25 mouse cellular contexts compared by ENCODE assay signal in the genomic region with DNA sequence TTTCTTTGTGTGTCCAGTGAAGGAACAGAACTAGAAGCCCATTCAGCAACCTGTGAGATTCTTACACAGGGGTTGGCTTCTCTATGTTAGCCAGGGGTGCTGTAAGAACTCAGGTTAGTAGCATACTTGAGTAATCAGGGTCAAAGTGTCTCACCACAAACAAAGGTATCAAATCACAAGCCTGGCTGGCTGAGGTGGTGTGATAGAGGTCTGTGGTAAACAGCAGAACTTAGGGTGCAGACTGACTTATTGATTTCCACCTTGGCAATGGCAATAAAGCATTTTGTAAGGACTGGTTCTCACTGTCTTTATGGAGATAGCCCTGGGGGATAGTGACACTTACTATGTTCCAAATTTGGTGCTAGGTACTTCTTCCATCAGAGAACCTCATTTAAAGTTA. TPM values are rescaled to one million over a fixed set of nuclear protein-coding genes. Genes with fewer than 3 reads are reported as not detected.
A peak's percentile ranks its signal among the peaks of the same experiment; 100 is the strongest.
DNase-seq lines count a peak whose midpoint lies in the region; ATAC-seq and TF ChIP-seq lines count a peak whose summit lies in the region.
"Had no signal": no experiment of that assay in that cellular context is flagged by ENCODE, and none has a peak within 500 bp of the region (broad histone marks: within the 10 kb centered on the region; RNA-seq: fewer than 3 reads in every experiment).

No protein-coding gene starts in this region.

- no peaks in the 10 kb centered on the region for H3K9me3 ChIP-seq in kidney, embryonic 14.5 days (ENCODE audit: control insufficient read depth, low read length)
- no peaks in the 10 kb centered on the region for H3K9me3 ChIP-seq in liver, embryonic 15.5 days (replicated peaks)
- H3K9me3 ChIP-seq in liver, embryonic 12.5 days (replicated peaks), result no peaks in the 10 kb centered on the region
- no peaks in the 10 kb centered on the region for H3K9me3 ChIP-seq in liver, postnatal 0 days (ENCODE audit: low read length)
- H3K9me3 ChIP-seq: embryonic facial prominence, embryonic 10.5 days; embryonic facial prominence, embryonic 12.5 days; forebrain, embryonic 13.5 days; forebrain, embryonic 15.5 days had no signal

- no peak overlapping the region for H3K4me2 ChIP-seq in kidney, embryonic 14.5 days (replicated peaks; ENCODE audit: low read depth, low read length)
- no peak overlapping the region for H3K4me2 ChIP-seq in liver, embryonic 15.5 days
- no peak overlapping the region for H3K4me2 ChIP-seq in liver, embryonic 12.5 days
- H3K4me2 ChIP-seq in liver, postnatal 0 days (ENCODE audit: low read depth, low read length), result no peak overlapping the region
- H3K4me2 ChIP-seq: embryonic facial prominence, embryonic 12.5 days; forebrain, embryonic 13.5 days; forebrain, embryonic 15.5 days had no signal

- H3K36me3 ChIP-seq in kidney, adult 2 months (ENCODE audit: control insufficient read depth, insufficient read depth, low read length), result no peaks in the 10 kb centered on the region
- H3K36me3 ChIP-seq in kidney, embryonic 14.5 days (ENCODE audit: control insufficient read depth, insufficient read depth, low read length), result no peaks in the 10 kb centered on the region
- no peaks in the 10 kb centered on the region for H3K36me3 ChIP-seq in liver, embryonic 15.5 days (replicated peaks)
- no peaks in the 10 kb centered on the region for H3K36me3 ChIP-seq in liver, embryonic 12.5 days
- no peaks in the 10 kb centered on the region for H3K36me3 ChIP-seq in liver, postnatal 0 days (replicated peaks; ENCODE audit: insufficient read depth, low read length)
- H3K36me3 ChIP-seq: embryonic facial prominence, embryonic 10.5 days; embryonic facial prominence, embryonic 12.5 days; forebrain, embryonic 15.5 days; G1E had no signal

- DNase-seq in kidney, adult 2 months, result peak; percentile 25
- no peak for DNase-seq in liver, postnatal 0 days
- DNase-seq: adrenal gland, adult 8-10 months; adrenal gland, postnatal 14 days; adrenal gland, postnatal 36 days; B cell, adult 2 months; cerebellum, adult 11-12 months; cerebellum, adult 2 months; cerebellum, adult 9-10 months; cerebellum, postnatal 10 days; cerebellum, postnatal 25 days had no signal

- no peak overlapping the region for H3K9ac ChIP-seq in kidney, embryonic 14.5 days (ENCODE audit: low read depth, low read length)
- H3K9ac ChIP-seq in liver, embryonic 15.5 days, result no peak overlapping the region
- no peak overlapping the region for H3K9ac ChIP-seq in liver, embryonic 12.5 days
- H3K9ac ChIP-seq in liver, postnatal 0 days (replicated peaks), result no peak overlapping the region
- H3K9ac ChIP-seq: embryonic facial prominence, embryonic 12.5 days; forebrain, embryonic 13.5 days; forebrain, embryonic 15.5 days had no signal

- TF ChIP-seq POLR2A in kidney, adult 2 months (IDR thresholded peaks at IDR 0.05; ENCODE audit: low read depth, low read length), result no peak

- H3K4me3 ChIP-seq in kidney, adult 2 months (ENCODE audit: insufficient read depth, low read depth, low read length), result no peak overlapping the region
- H3K4me3 ChIP-seq in kidney, embryonic 14.5 days (ENCODE audit: low read length), result no peak overlapping the region
- no peak overlapping the region for H3K4me3 ChIP-seq in liver, embryonic 15.5 days (replicated peaks)
- H3K4me3 ChIP-seq in liver, embryonic 12.5 days, result no peak overlapping the region
- H3K4me3 ChIP-seq in liver, postnatal 0 days (ENCODE audit: low read depth, low read length), result no peak overlapping the region
- H3K4me3 ChIP-seq: embryonic facial prominence, embryonic 10.5 days; embryonic facial prominence, embryonic 12.5 days; forebrain, embryonic 13.5 days; forebrain, embryonic 15.5 days had no signal

- ATAC-seq in kidney, embryonic 14.5 days (ENCODE audit: low FRiP score, low TSS enrichment), result no peak
- 0 out of 2 replicates have a peak, but pooled peaks have one; percentile 32 for ATAC-seq in liver, embryonic 15.5 days (ENCODE audit: insufficient read depth)
- no peak for ATAC-seq in liver, embryonic 12.5 days
- ATAC-seq in liver, postnatal 0 days, result peak; percentile 81
- ATAC-seq: activated CD4-positive, CD25-positive, alpha-beta regulatory T cell, adult 4 months; CD4-positive, CD25-positive, alpha-beta regulatory T cell, adult 4 months; forebrain, embryonic 13.5 days; forebrain, embryonic 15.5 days; Patski had no signal

- no peaks in the 10 kb centered on the region for H3K4me1 ChIP-seq in kidney, adult 2 months (ENCODE audit: control insufficient read depth, insufficient read depth, low read length)
- no peaks in the 10 kb centered on the region for H3K4me1 ChIP-seq in kidney, embryonic 14.5 days (ENCODE audit: control insufficient read depth, insufficient read depth, low read length)
- 0 out of 2 replicates have a peak, but pooled peaks cover 10% of the 10 kb centered on the region for H3K4me1 ChIP-seq in liver, embryonic 15.5 days (replicated peaks)
- no peaks in the 10 kb centered on the region for H3K4me1 ChIP-seq in liver, embryonic 12.5 days
- H3K4me1 ChIP-seq in liver, postnatal 0 days (ENCODE audit: insufficient read depth), result peaks cover 21% of the 10 kb centered on the region
- H3K4me1 ChIP-seq: embryonic facial prominence, embryonic 10.5 days; embryonic facial prominence, embryonic 12.5 days; forebrain, embryonic 13.5 days; forebrain, embryonic 15.5 days had no signal

- no peaks in the 10 kb centered on the region for H3K27me3 ChIP-seq in kidney, adult 2 months (replicated peaks; ENCODE audit: control insufficient read depth, insufficient read depth, low read length)
- no peaks in the 10 kb centered on the region for H3K27me3 ChIP-seq in kidney, embryonic 14.5 days (ENCODE audit: control insufficient read depth, insufficient read depth, low read length)
- no peaks in the 10 kb centered on the region for H3K27me3 ChIP-seq in liver, embryonic 15.5 days
- no peaks in the 10 kb centered on the region for H3K27me3 ChIP-seq in liver, embryonic 12.5 days (replicated peaks)
- H3K27me3 ChIP-seq in liver, postnatal 0 days (ENCODE audit: insufficient read depth, low read length), result no peaks in the 10 kb centered on the region
- H3K27me3 ChIP-seq: embryonic facial prominence, embryonic 12.5 days; forebrain, embryonic 13.5 days; forebrain, embryonic 15.5 days; Patski had no signal

- TF ChIP-seq CTCF in kidney, adult 2 months (conservative IDR thresholded peaks at IDR 0.05; ENCODE audit: insufficient read depth, insufficient read length, low read depth, low read length), result no peak
- no peak for TF ChIP-seq CTCF in liver, postnatal 0 days (IDR thresholded peaks at IDR 0.05; ENCODE audit: low read depth)

- peak; percentile 22; the same call in 1 of the 2 replicates for TF ChIP-seq EP300 in liver, postnatal 0 days (IDR thresholded peaks at IDR 0.05; ENCODE audit: low read depth)

- H3K27ac ChIP-seq in kidney, adult 2 months (ENCODE audit: insufficient read depth, low read depth, low read length), result no peak overlapping the region
- no peak overlapping the region for H3K27ac ChIP-seq in kidney, embryonic 14.5 days (ENCODE audit: low read depth, low read length)
- peak overlapping the region; percentile 38 for H3K27ac ChIP-seq in liver, embryonic 15.5 days (replicated peaks)
- no peak overlapping the region for H3K27ac ChIP-seq in liver, embryonic 12.5 days
- H3K27ac ChIP-seq in liver, postnatal 0 days (ENCODE audit: low read depth), result peak overlapping the region; percentile 79
- H3K27ac ChIP-seq: embryonic facial prominence, embryonic 10.5 days; embryonic facial prominence, embryonic 12.5 days; forebrain, embryonic 13.5 days; forebrain, embryonic 15.5 days had no signal

RNA-seq across cellular contexts. Expression of gene Serpina5, which starts 4.9 kb away (rescaled TPM):
- not detected in 2 replicates for polyA plus RNA-seq in kidney, adult 2 months (2012; rRNA removed)
- polyA plus RNA-seq in kidney, embryonic 14.5 days (2014; fragmentation: Nextera tagmentation; extraction: Ambion mirVana), result not detected in 2 replicates
- 0.08 and 0.23 TPM in 2 replicates for polyA plus RNA-seq in liver, embryonic 15.5 days (2015; fragmentation: Nextera tagmentation; extraction: Ambion mirVana)
- not detected in 2 replicates for polyA plus RNA-seq in liver, embryonic 12.5 days (2016; fragmentation: Nextera tagmentation; extraction: Ambion mirVana)
- 0.54 and 0.58 TPM in 2 replicates for polyA plus RNA-seq in liver, postnatal 0 days (2015; fragmentation: Nextera tagmentation; extraction: Ambion mirVana)
- polyA plus RNA-seq: activated CD4-positive, CD25-positive, alpha-beta regulatory T cell, adult 4 months; CD4-positive, CD25-positive, alpha-beta regulatory T cell, adult 4 months; cerebellum, adult 2 months; cortical plate, adult 2 months; embryonic facial prominence, embryonic 10.5 days; embryonic facial prominence, embryonic 12.5 days; embryonic facial prominence, embryonic 14.5 days; forebrain, embryonic 11.5 days; forebrain, embryonic 13.5 days; forebrain, embryonic 15.5 days; G1E had no signal

RNA-seq across cellular contexts. Expression of gene Serpina3a, which starts 6.7 kb away (rescaled TPM):
- not detected in 2 replicates for polyA plus RNA-seq in kidney, adult 2 months (2012; rRNA removed)
- polyA plus RNA-seq in kidney, embryonic 14.5 days (2014; fragmentation: Nextera tagmentation; extraction: Ambion mirVana), result not detected in 2 replicates
- polyA plus RNA-seq in liver, embryonic 15.5 days (2015; fragmentation: Nextera tagmentation; extraction: Ambion mirVana), result 0.09 TPM in 1 of 2 replicates, not detected in the other
- not detected in 2 replicates for polyA plus RNA-seq in liver, embryonic 12.5 days (2016; fragmentation: Nextera tagmentation; extraction: Ambion mirVana)
- polyA plus RNA-seq in liver, postnatal 0 days (2015; fragmentation: Nextera tagmentation; extraction: Ambion mirVana), result 0.12 TPM in 1 of 2 replicates, not detected in the other
- polyA plus RNA-seq: activated CD4-positive, CD25-positive, alpha-beta regulatory T cell, adult 4 months; CD4-positive, CD25-positive, alpha-beta regulatory T cell, adult 4 months; cerebellum, adult 2 months; cortical plate, adult 2 months; embryonic facial prominence, embryonic 10.5 days; embryonic facial prominence, embryonic 12.5 days; embryonic facial prominence, embryonic 14.5 days; forebrain, embryonic 11.5 days; forebrain, embryonic 13.5 days; forebrain, embryonic 15.5 days; G1E; Patski had no signal

RNA-seq across cellular contexts. Expression of gene Serpina3b, which starts 21.9 kb away (rescaled TPM):
- not detected in 2 replicates for polyA plus RNA-seq in kidney, adult 2 months (2012; rRNA removed)
- not detected in 2 replicates for polyA plus RNA-seq in kidney, embryonic 14.5 days (2014; fragmentation: Nextera tagmentation; extraction: Ambion mirVana)
- polyA plus RNA-seq in liver, embryonic 15.5 days (2015; fragmentation: Nextera tagmentation; extraction: Ambion mirVana), result 0.13 and 0.24 TPM in 2 replicates
- 0.10 TPM in 1 of 2 replicates, not detected in the other for polyA plus RNA-seq in liver, embryonic 12.5 days (2016; fragmentation: Nextera tagmentation; extraction: Ambion mirVana)
- polyA plus RNA-seq in liver, postnatal 0 days (2015; fragmentation: Nextera tagmentation; extraction: Ambion mirVana), result 0.65 and 0.73 TPM in 2 replicates
- polyA plus RNA-seq: activated CD4-positive, CD25-positive, alpha-beta regulatory T cell, adult 4 months; CD4-positive, CD25-positive, alpha-beta regulatory T cell, adult 4 months; cerebellum, adult 2 months; cortical plate, adult 2 months; embryonic facial prominence, embryonic 10.5 days; embryonic facial prominence, embryonic 12.5 days; embryonic facial prominence, embryonic 14.5 days; forebrain, embryonic 11.5 days; forebrain, embryonic 13.5 days; forebrain, embryonic 15.5 days; G1E; Patski had no signal

RNA-seq across cellular contexts. Expression of gene Serpina3c, which starts 47.8 kb away (rescaled TPM):
- polyA plus RNA-seq in kidney, adult 2 months (2012; rRNA removed), result 1.0 and 2.2 TPM in 2 replicates
- not detected in 2 replicates for polyA plus RNA-seq in kidney, embryonic 14.5 days (2014; fragmentation: Nextera tagmentation; extraction: Ambion mirVana)
- not detected in 2 replicates for polyA plus RNA-seq in liver, embryonic 15.5 days (2015; fragmentation: Nextera tagmentation; extraction: Ambion mirVana)
- polyA plus RNA-seq in liver, embryonic 12.5 days (2016; fragmentation: Nextera tagmentation; extraction: Ambion mirVana), result not detected in 2 replicates
- 0.05 and 0.11 TPM in 2 replicates for polyA plus RNA-seq in liver, postnatal 0 days (2015; fragmentation: Nextera tagmentation; extraction: Ambion mirVana)
- polyA plus RNA-seq: activated CD4-positive, CD25-positive, alpha-beta regulatory T cell, adult 4 months; CD4-positive, CD25-positive, alpha-beta regulatory T cell, adult 4 months; embryonic facial prominence, embryonic 10.5 days; embryonic facial prominence, embryonic 12.5 days; embryonic facial prominence, embryonic 14.5 days; forebrain, embryonic 11.5 days; forebrain, embryonic 13.5 days; forebrain, embryonic 15.5 days; G1E had no signal

Comparison
In these comparisons a context has a peak if more than half of its experiments do, and no peak if none do; other contexts are left out.
1. H3K27ac ChIP-seq: peak in liver, embryonic 15.5 days (single experiment) and liver, postnatal 0 days (single experiment); none in kidney, adult 2 months (single experiment), kidney, embryonic 14.5 days (single experiment) and liver, embryonic 12.5 days (single experiment).
2. ATAC-seq: peak in liver, embryonic 15.5 days (single experiment) and liver, postnatal 0 days (single experiment); none in kidney, embryonic 14.5 days (single experiment) and liver, embryonic 12.5 days (single experiment).